In genomic region chr11:71424879-71425278, GRCm38 (mm10) we compare ENCODE assay signal across 19 mouse cellular contexts.
A peak's percentile ranks its signal among the peaks of the same experiment; 100 is the strongest.
DNase-seq lines count a peak whose midpoint lies in the region; ATAC-seq lines count a peak whose summit lies in the region.
"Had no signal": no experiment of that assay in that cellular context is flagged by ENCODE, and none has a peak within 500 bp of the region (broad histone marks: within the 10 kb centered on the region; RNA-seq: fewer than 3 reads in every experiment).

No protein-coding gene starts in this region.

- peak; percentile 20 for DNase-seq in cerebellum, adult 11-12 months
- no peak for DNase-seq in cerebellum, adult 11 months
- peak; percentile 37 to 43 for DNase-seq in cerebellum, postnatal 14 days
- DNase-seq in midbrain, embryonic 10.5 days (ENCODE audit: low spot score) = no peak
- DNase-seq in midbrain, embryonic 11.5 days (ENCODE audit: low spot score, missing footprints) = no peak
- peak; percentile 75 for DNase-seq in retina, postnatal 1 day
- DNase-seq: adrenal gland, adult 8-10 months; B cell, adult 2 months; cerebellum, postnatal 36 days; gastrocnemius, postnatal 36 days; heart, adult 11 months; heart, postnatal 36 days had no signal

- 79% methylated on average over 5 of the region's 5 CpGs for WGBS in midbrain, embryonic 10.5 days
- WGBS in midbrain, embryonic 11.5 days = 72% methylated on average over 5 of the region's 5 CpGs

- 0 out of 2 replicates have a peak overlapping the region, but pooled peaks have one; percentile 42 for H3K27ac ChIP-seq in midbrain, embryonic 10.5 days (replicated peaks)
- H3K27ac ChIP-seq in midbrain, embryonic 11.5 days (ENCODE audit: low read depth, low read length) = no peak overlapping the region
- H3K27ac ChIP-seq: embryonic facial prominence, embryonic 10.5 days; heart, embryonic 13.5 days; hindbrain, embryonic 15.5 days had no signal

- ATAC-seq in cerebellum, adult (ENCODE audit: insufficient number of reproducible peaks, low FRiP score, low TSS enrichment) = no peak
- ATAC-seq in midbrain, embryonic 11.5 days (ENCODE audit: low FRiP score) = no peak
- ATAC-seq: CD4-positive, CD25-positive, alpha-beta regulatory T cell, adult 4 months; forebrain, embryonic 14.5 days had no signal

- no peak overlapping the region for H3K4me2 ChIP-seq in midbrain, embryonic 11.5 days
- H3K4me2 ChIP-seq: heart, embryonic 13.5 days; hindbrain, embryonic 15.5 days had no signal

- no peaks in the 10 kb centered on the region; the same call in 1 of the 2 replicates for H3K9me3 ChIP-seq in midbrain, embryonic 10.5 days (replicated peaks)
- peaks cover 4% of the 10 kb centered on the region; the same call in 1 of the 2 replicates for H3K9me3 ChIP-seq in midbrain, embryonic 11.5 days (ENCODE audit: control insufficient read depth, low read length)
- H3K9me3 ChIP-seq: hindbrain, embryonic 15.5 days had no signal

- no peaks in the 10 kb centered on the region for H3K27me3 ChIP-seq in midbrain, embryonic 10.5 days (ENCODE audit: low read depth, poor library complexity, severe bottlenecking)
- H3K27me3 ChIP-seq in midbrain, embryonic 11.5 days (ENCODE audit: control insufficient read depth, insufficient read depth, low read length) = no peaks in the 10 kb centered on the region
- H3K27me3 ChIP-seq: heart, embryonic 13.5 days; hindbrain, embryonic 15.5 days had no signal

- no peak overlapping the region for H3K4me3 ChIP-seq in midbrain, embryonic 10.5 days
- no peak overlapping the region for H3K4me3 ChIP-seq in midbrain, embryonic 11.5 days (ENCODE audit: low read depth, low read length)
- H3K4me3 ChIP-seq: embryonic facial prominence, embryonic 10.5 days; heart, embryonic 13.5 days; hindbrain, embryonic 15.5 days had no signal

- H3K9ac ChIP-seq in midbrain, embryonic 11.5 days (ENCODE audit: low read length) = no peak overlapping the region
- H3K9ac ChIP-seq: heart, embryonic 13.5 days; hindbrain, embryonic 15.5 days had no signal

- H3K36me3 ChIP-seq in midbrain, embryonic 10.5 days = no peaks in the 10 kb centered on the region
- H3K36me3 ChIP-seq in midbrain, embryonic 11.5 days (ENCODE audit: control insufficient read depth, insufficient read depth, low read length) = no peaks in the 10 kb centered on the region
- H3K36me3 ChIP-seq: embryonic facial prominence, embryonic 10.5 days; G1E; heart, embryonic 13.5 days; hindbrain, embryonic 15.5 days had no signal

- H3K4me1 ChIP-seq in midbrain, embryonic 10.5 days = 0 out of 2 replicates have a peak, but pooled peaks cover 3% of the 10 kb centered on the region
- H3K4me1 ChIP-seq in midbrain, embryonic 11.5 days (ENCODE audit: control insufficient read depth, insufficient read depth, low read length) = no peaks in the 10 kb centered on the region
- H3K4me1 ChIP-seq: heart, embryonic 13.5 days had no signal

Comparison
In these comparisons a context has a peak if more than half of its experiments do, and no peak if none do; other contexts are left out.
1. DNase-seq: peak in cerebellum, adult 11-12 months (single experiment), cerebellum, postnatal 14 days (2 of 2) and retina, postnatal 1 day (single experiment); none in cerebellum, adult 11 months (single experiment), midbrain, embryonic 10.5 days (single experiment) and midbrain, embryonic 11.5 days (single experiment).